Mouse (Mus musculus) ovary, adult 10 weeks (tissue): ENCODE data around the gene Gm28042. TPM values are rescaled to one million over a fixed set of nuclear protein-coding genes. Genes with fewer than 3 reads are reported as not detected.

Experiments
- polyA plus RNA-seq: library from polyadenylated mRNA; stranded (reverse); fragments of 350-450 nt; fragmentation: Illumina TruSeq; extraction: RNeasy Lipid Tissue Mini Kit (QIAGEN cat#74804); gene quantifications from one replicate; pipeline ENCODE4 v1.2.3, GENCODE M21; 2014

The Gm28042 gene
- polyA plus RNA-seq: 0.34 TPM

GRCm38 (mm10) chr2:120026984-120027949 is at the start of gene Gm28042, which contains the start of gene Jmjd7:
Gene Gm28042 (plus strand): TSS chr2:120027493.
Gene Jmjd7 (plus strand): TSS chr2:120027483.

GRCm38 (mm10) chr2:120032726-120033467 is 5.6 kb downstream of the Gm28042 start, which contains the start of gene Pla2g4b:
Gene Pla2g4b (plus strand): TSS chr2:120033417.

Other genes starting within 250 kb of the Gm28042 start
- 0.57 TPM for gene Rpap1, start 240.0 kb upstream of the Gm28042 start, polyA plus RNA-seq
- 0.66 TPM for gene Tyro3, start 229.8 kb upstream of the Gm28042 start, polyA plus RNA-seq
- 103 TPM for gene Mga, start 130.3 kb upstream of the Gm28042 start, polyA plus RNA-seq
- gene Mapkbp1, start 54.8 kb upstream of the Gm28042 start, polyA plus RNA-seq: 4.9 TPM
- gene Jmjd7, start within 50 bp of the Gm28042 start, polyA plus RNA-seq: 0.74 TPM
- gene Pla2g4b, start 5.9 kb downstream of the Gm28042 start, polyA plus RNA-seq: 0.63 TPM
- 46.0 TPM for gene Ehd4, start 127.1 kb downstream of the Gm28042 start, polyA plus RNA-seq
- gene Pla2g4e, start 217.8 kb downstream of the Gm28042 start, polyA plus RNA-seq: 0.09 TPM